8 mouse cellular contexts compared by ENCODE assay signal in genomic region chr11:120629911-120630310, GRCm38 (mm10). TPM values are rescaled to one million over a fixed set of nuclear protein-coding genes. Genes with fewer than 3 reads are reported as not detected.
A peak's percentile ranks its signal among the peaks of the same experiment; 100 is the strongest.
DNase-seq lines count a peak whose midpoint lies in the region; ATAC-seq and TF ChIP-seq lines count a peak whose summit lies in the region.

No protein-coding gene starts in this region.

- H3K27ac ChIP-seq in left cerebral cortex, adult 2 months, result peak overlapping the region; percentile 69
- peak overlapping the region; percentile 88 for H3K27ac ChIP-seq in cortical plate, adult 2 months (ENCODE audit: insufficient read depth, low read length)
- H3K27ac ChIP-seq in heart, embryonic 13.5 days (replicated peaks), result peak overlapping the region; percentile 91
- H3K27ac ChIP-seq in kidney, postnatal 0 days, result peak overlapping the region; percentile 81

- H3K27me3 ChIP-seq in heart, embryonic 13.5 days (replicated peaks), result no peaks in the 10 kb centered on the region
- H3K27me3 ChIP-seq in kidney, postnatal 0 days (ENCODE audit: insufficient read depth, low read length), result no peaks in the 10 kb centered on the region

- 14% methylated on average over 7 of the region's 7 CpGs for WGBS in heart, embryonic 13.5 days
- 27% methylated on average over 6 of the region's 7 CpGs for WGBS in kidney, postnatal 0 days

- no peak for TF ChIP-seq POLR2A in cortical plate, adult 2 months (IDR thresholded peaks at IDR 0.05; ENCODE audit: extremely low read depth, insufficient read depth, low read length)

- H3K36me3 ChIP-seq in heart, embryonic 13.5 days, result peaks cover 30% of the 10 kb centered on the region
- H3K36me3 ChIP-seq in kidney, postnatal 0 days (ENCODE audit: insufficient read depth, low read length), result peaks cover 15% of the 10 kb centered on the region

- intact Hi-C loops in left cerebral cortex, adult 2 months (cut with DNase I), result no loop called here
- intact Hi-C loops in left cerebral cortex, postnatal 14 days (cut with DNase I), result loop anchor here (5.0 kb wide), 1 partner anchor 82 kb away; the partner anchor contains the start of genes Cenpx and Lrrc45

- H3K9ac ChIP-seq in heart, embryonic 13.5 days, result peak overlapping the region; percentile 97
- peak overlapping the region; percentile 48; the same call in 1 of the 2 replicates for H3K9ac ChIP-seq in kidney, postnatal 0 days (ENCODE audit: low read depth, low read length)

- no peaks in the 10 kb centered on the region for H3K9me3 ChIP-seq in heart, embryonic 13.5 days
- no peaks in the 10 kb centered on the region for H3K9me3 ChIP-seq in kidney, postnatal 0 days (replicated peaks; ENCODE audit: low read length)

- no peak for TF ChIP-seq CTCF in left cerebral cortex, adult 2 months (IDR thresholded peaks at IDR 0.05)
- no peak for TF ChIP-seq CTCF in cortical plate, adult 2 months (IDR thresholded peaks at IDR 0.05; ENCODE audit: extremely low read depth, insufficient read depth, low read length)
- no peak for TF ChIP-seq CTCF in kidney, postnatal 0 days (IDR thresholded peaks at IDR 0.05; ENCODE audit: low read depth)

- ATAC-seq in heart, embryonic 13.5 days (ENCODE audit: extremely low read depth, insufficient number of reproducible peaks, low FRiP score, low TSS enrichment), result peak; percentile 16; the same call in 1 of the 2 replicates
- ATAC-seq in kidney, postnatal 0 days (replicated peaks; ENCODE audit: low FRiP score, low read depth), result no peak
- peak; percentile 3; the same call in 1 of the 2 replicates for ATAC-seq in megakaryocyte, adult 5-6 weeks (ENCODE audit: poor library complexity, severe bottlenecking)

- H3K4me3 ChIP-seq in left cerebral cortex, adult 2 months, result peak overlapping the region; percentile 14; the same call in 1 of the 2 replicates
- peak overlapping the region; percentile 23; the same call in 1 of the 2 replicates for H3K4me3 ChIP-seq in cortical plate, adult 2 months (ENCODE audit: insufficient read depth, low read length)
- peak overlapping the region; percentile 93 for H3K4me3 ChIP-seq in heart, embryonic 13.5 days
- H3K4me3 ChIP-seq in kidney, postnatal 0 days (replicated peaks; ENCODE audit: low read depth, low read length), result no peak overlapping the region

- H3K4me2 ChIP-seq in heart, embryonic 13.5 days, result peak overlapping the region; percentile 76
- peak overlapping the region; percentile 96 for H3K4me2 ChIP-seq in kidney, postnatal 0 days (ENCODE audit: low read length)

- peaks cover 16% of the 10 kb centered on the region for H3K4me1 ChIP-seq in cortical plate, adult 2 months (ENCODE audit: control insufficient read depth, insufficient read depth, low read length)
- peaks cover 53% of the 10 kb centered on the region for H3K4me1 ChIP-seq in heart, embryonic 13.5 days
- H3K4me1 ChIP-seq in kidney, postnatal 0 days (replicated peaks; ENCODE audit: insufficient read depth, low read length), result peaks cover 25% of the 10 kb centered on the region

- no peak for DNase-seq in left cerebral cortex, adult 2 months (ENCODE audit: extremely low spot score in 1 of 2, low spot score in 2 of 2)
- DNase-seq in left cerebral cortex, postnatal 14 days (ENCODE audit: low spot score in 2 of 2), result no peak
- DNase-seq in kidney, postnatal 0 days (ENCODE audit: low spot score), result peak; percentile 22
- DNase-seq in natural killer cell, adult 2 months (ENCODE audit: low spot score in 2 of 2), result no peak
- no peak for DNase-seq in testis, postnatal 14 days (ENCODE audit: low spot score)

RNA-seq across cellular contexts. Expression of gene Mafg, which starts 3.5 kb away (rescaled TPM):
- total RNA-seq in left cerebral cortex, adult 2 months (2021), result 100 to 1,000 TPM; 104 to 107 TPM
- total RNA-seq in left cerebral cortex, postnatal 14 days (2021), result 10 to 100 TPM; 84.3 to 94.3 TPM
- polyA plus RNA-seq in cortical plate, adult 2 months (2012; rRNA removed), result 83.7 and 83.9 TPM in 2 replicates
- polyA plus RNA-seq in heart, embryonic 13.5 days (2015; fragmentation: Nextera tagmentation; extraction: Ambion mirVana), result 18.1 and 19.9 TPM in 2 replicates
- 26.5 and 27.4 TPM in 2 replicates for polyA plus RNA-seq in kidney, postnatal 0 days (2015; fragmentation: Nextera tagmentation; extraction: Ambion mirVana)
- total RNA-seq in megakaryocyte, adult 5-6 weeks (2015), result 23.1 and 23.8 TPM in 2 replicates
- 58.7 and 68.0 TPM in 2 replicates for total RNA-seq in megakaryocyte, adult 5-6 weeks (2017)

RNA-seq across cellular contexts. Expression of gene Sirt7, which starts 4.9 kb away (rescaled TPM):
- 10 to 100 TPM; 43.2 to 45.3 TPM for total RNA-seq in left cerebral cortex, adult 2 months (2021)
- total RNA-seq in left cerebral cortex, postnatal 14 days (2021), result 10 to 100 TPM; 34.7 to 42.4 TPM
- 98.2 and 105 TPM in 2 replicates for polyA plus RNA-seq in cortical plate, adult 2 months (2012; rRNA removed)
- 17.7 and 20.4 TPM in 2 replicates for polyA plus RNA-seq in heart, embryonic 13.5 days (2015; fragmentation: Nextera tagmentation; extraction: Ambion mirVana)
- 38.8 and 41.6 TPM in 2 replicates for polyA plus RNA-seq in kidney, postnatal 0 days (2015; fragmentation: Nextera tagmentation; extraction: Ambion mirVana)
- total RNA-seq in megakaryocyte, adult 5-6 weeks (2015), result 51.4 and 53.6 TPM in 2 replicates
- 119 and 121 TPM in 2 replicates for total RNA-seq in megakaryocyte, adult 5-6 weeks (2017)

RNA-seq across cellular contexts. Expression of gene Pcyt2, which starts 12.2 kb away (rescaled TPM):
- 100 to 1,000 TPM; 133 to 140 TPM for total RNA-seq in left cerebral cortex, adult 2 months (2021)
- total RNA-seq in left cerebral cortex, postnatal 14 days (2021), result 100 to 1,000 TPM; 131 to 134 TPM
- 281 and 289 TPM in 2 replicates for polyA plus RNA-seq in cortical plate, adult 2 months (2012; rRNA removed)
- polyA plus RNA-seq in heart, embryonic 13.5 days (2015; fragmentation: Nextera tagmentation; extraction: Ambion mirVana), result 71.8 and 90.4 TPM in 2 replicates
- polyA plus RNA-seq in kidney, postnatal 0 days (2015; fragmentation: Nextera tagmentation; extraction: Ambion mirVana), result 116 and 118 TPM in 2 replicates
- 11.8 and 13.3 TPM in 2 replicates for total RNA-seq in megakaryocyte, adult 5-6 weeks (2015)
- 17.3 and 22.6 TPM in 2 replicates for total RNA-seq in megakaryocyte, adult 5-6 weeks (2017)

RNA-seq across cellular contexts. Expression of gene Pycr1, which starts 13.7 kb away (rescaled TPM):
- 1 to 10 TPM; 2.4 to 3.1 TPM for total RNA-seq in left cerebral cortex, adult 2 months (2021)
- 1 to 10 TPM; 3.8 to 4.0 TPM for total RNA-seq in left cerebral cortex, postnatal 14 days (2021)
- polyA plus RNA-seq in cortical plate, adult 2 months (2012; rRNA removed), result 2.2 and 3.6 TPM in 2 replicates
- 22.2 and 23.5 TPM in 2 replicates for polyA plus RNA-seq in heart, embryonic 13.5 days (2015; fragmentation: Nextera tagmentation; extraction: Ambion mirVana)
- 12.2 and 13.9 TPM in 2 replicates for polyA plus RNA-seq in kidney, postnatal 0 days (2015; fragmentation: Nextera tagmentation; extraction: Ambion mirVana)
- total RNA-seq in megakaryocyte, adult 5-6 weeks (2015), result 3.5 and 3.7 TPM in 2 replicates
- total RNA-seq in megakaryocyte, adult 5-6 weeks (2017), result 2.9 TPM in 2 replicates

RNA-seq across cellular contexts. Expression of gene Myadml2, which starts 18.0 kb away (rescaled TPM):
- total RNA-seq in left cerebral cortex, adult 2 months (2021), result 1 to 10 TPM; 6.9 to 8.8 TPM
- 1 to 10 TPM; 5.9 to 6.0 TPM for total RNA-seq in left cerebral cortex, postnatal 14 days (2021)
- 3.4 and 3.6 TPM in 2 replicates for polyA plus RNA-seq in cortical plate, adult 2 months (2012; rRNA removed)
- polyA plus RNA-seq in heart, embryonic 13.5 days (2015; fragmentation: Nextera tagmentation; extraction: Ambion mirVana), result 13.0 and 13.9 TPM in 2 replicates
- polyA plus RNA-seq in kidney, postnatal 0 days (2015; fragmentation: Nextera tagmentation; extraction: Ambion mirVana), result 0.24 and 0.28 TPM in 2 replicates
- total RNA-seq in megakaryocyte, adult 5-6 weeks (2015), result not detected in 2 replicates
- not detected in 2 replicates for total RNA-seq in megakaryocyte, adult 5-6 weeks (2017)

Comparison
In these comparisons a context has a peak if more than half of its experiments do, and no peak if none do; other contexts are left out.
1. RNA of gene Pcyt2, which starts 12.2 kb away (total RNA-seq): 133 to 140 TPM in left cerebral cortex, adult 2 months and 131 to 134 TPM in left cerebral cortex, postnatal 14 days; 11.8 to 22.6 TPM in megakaryocyte, adult 5-6 weeks; every median in the first group is over 4 times any median in the second.
2. Peak in every context shown above with its lines, with median percentiles within 50 percentile points of each other: H3K27ac ChIP-seq.